Mouse (Mus musculus) CH12.LX (cell line): ENCODE measurements around the gene Tcp10c.
"Not testable (repeated sequence)": the region's sequence is repeated elsewhere in the genome, so short reads cannot be mapped to it uniquely, and the experiment has no call there.

Experiments
- BHLHE40 ChIP-seq: IDR thresholded peaks from 2 replicates; pipeline ENCODE4 v1.6.1; 2011; ENCODE audit warnings: mild to moderate bottlenecking, low read depth, low read length, improper control_type of control experiment
- CHD1 ChIP-seq: IDR thresholded peaks from 2 replicates; pipeline ENCODE4 v1.6.1; 2012; ENCODE audit warnings: low read depth, low read length, improper control_type of control experiment, inconsistent platforms
- CTCF ChIP-seq, 2 experiments: IDR thresholded peaks in 1 of 2; conservative IDR thresholded peaks in 1 of 2; 2 replicates each; pipeline ENCODE4 v1.5.1; 2011 to 2012; ENCODE audit warnings: low read depth in 2 of 2, low read length in 2 of 2, improper control_type of control experiment in 1 of 2, inconsistent platforms in 1 of 2, mild to moderate bottlenecking in 1 of 2, moderate library complexity in 1 of 2
- ELF1 ChIP-seq: IDR thresholded peaks from 2 replicates; pipeline ENCODE4 v1.6.1; 2014; ENCODE audit warnings: low read depth, mild to moderate bottlenecking, inconsistent platforms, low read length, improper control_type of control experiment
- EP300 ChIP-seq: IDR thresholded peaks from 2 replicates; pipeline ENCODE4 v1.6.1; 2011; ENCODE audit warnings: low read length, improper control_type of control experiment
- MAFK ChIP-seq: IDR thresholded peaks from 2 replicates; pipeline ENCODE4 v1.6.1; 2011; ENCODE audit warnings: low read length, improper control_type of control experiment; ENCODE audit not compliant: insufficient replicate concordance
- MAX ChIP-seq: IDR thresholded peaks from 2 replicates; pipeline ENCODE4 v1.6.1; 2011; ENCODE audit warnings: low read length, improper control_type of control experiment
- MEF2A ChIP-seq: IDR thresholded peaks from 2 replicates; pipeline ENCODE4 v1.6.1; 2014; ENCODE audit warnings: low read depth, mild to moderate bottlenecking, inconsistent platforms, low read length, improper control_type of control experiment, borderline replicate concordance
- POLR2A ChIP-seq: IDR thresholded peaks from 2 replicates; pipeline ENCODE4 v1.6.1; 2011; ENCODE audit warnings: low read depth, mild to moderate bottlenecking, improper control_type of control experiment, low read length
- POLR2AphosphoS2 ChIP-seq: IDR thresholded peaks from 2 replicates; pipeline ENCODE4 v1.6.1; 2011; ENCODE audit warnings: low read depth, low read length, improper control_type of control experiment
- RCOR1 ChIP-seq: conservative IDR thresholded peaks from 2 replicates; pipeline ENCODE4 v1.6.1; 2012; ENCODE audit warnings: low read depth, mild to moderate bottlenecking, inconsistent platforms, low read length, improper control_type of control experiment
- TBP ChIP-seq: conservative IDR thresholded peaks from 2 replicates; pipeline ENCODE4 v1.6.1; 2011; ENCODE audit warnings: low read depth, low read length, improper control_type of control experiment
- ZKSCAN1 ChIP-seq: IDR thresholded peaks from 2 replicates; pipeline ENCODE4 v1.6.1; 2012; ENCODE audit warnings: low read depth, inconsistent platforms, low read length, improper control_type of control experiment, borderline replicate concordance

DNA sequence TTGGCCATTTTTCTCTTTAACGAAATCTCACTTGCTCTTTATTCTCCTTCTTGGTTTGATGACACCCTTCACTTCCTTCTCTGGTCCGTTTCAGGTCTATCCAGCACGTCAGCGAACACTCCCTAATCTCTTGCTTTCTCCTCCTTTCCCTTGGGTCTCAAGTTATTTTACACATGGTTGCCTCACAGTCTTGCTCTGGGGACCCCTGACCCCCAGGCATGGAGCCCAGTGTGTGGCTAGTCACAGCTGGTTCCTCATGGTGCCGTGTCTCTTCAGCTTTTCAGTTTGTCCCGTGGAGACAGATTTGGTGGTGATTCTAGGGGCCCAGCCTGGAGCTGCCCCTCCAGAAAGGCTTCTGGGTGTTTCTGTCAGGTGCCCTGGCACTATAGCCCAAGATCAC lies 16.4 kb downstream of the Tcp10c start:
- not testable (repeated sequence) for TF ChIP-seq TBP; CHD1; POLR2A; EP300; BHLHE40; ZKSCAN1; RCOR1; CTCF (conservative IDR thresholded peaks at IDR 0.05 in 1 of 2, IDR thresholded peaks at IDR 0.05 in 1 of 2; ENCODE audit: low read depth in 2 of 2, low read length in 2 of 2); POLR2AphosphoS2; MAFK; ELF1; MAX; MEF2A
